Mouse (Mus musculus) erythroblast, embryonic 14.5 days (primary cell): ENCODE data around the gene Ifitm3.

Source experiments
- GATA1 ChIP-seq: IDR thresholded peaks from 2 replicates; pipeline ENCODE4 v1.6.1; 2012; ENCODE audit warnings: low read length, inconsistent platforms, mixed read lengths
- TAL1 ChIP-seq: IDR thresholded peaks from 3 replicates; pipeline ENCODE4 v1.6.1; 2012; ENCODE audit warnings: low read length, inconsistent platforms, mixed read lengths

- TF ChIP-seq TAL1 (no peak), GATA1 (no peak)
These were observed 4.1 kb downstream of the Ifitm3 start for GRCm38 (mm10) chr7:141006446-141006845.
